ENCODE assay signal across 9 mouse cellular contexts in genomic region chr2:154427853-154428360, GRCm38 (mm10). TPM values are rescaled to one million over a fixed set of nuclear protein-coding genes. Genes with fewer than 3 reads are reported as not detected.
DNase-seq lines count a peak whose midpoint lies in the region; ATAC-seq and TF ChIP-seq lines count a peak whose summit lies in the region.
"Had no signal": no experiment of that assay in that cellular context is flagged by ENCODE, and none has a peak within 500 bp of the region (broad histone marks: within the 10 kb centered on the region; RNA-seq: fewer than 3 reads in every experiment).

No protein-coding gene starts in this region.

- WGBS in heart, embryonic 10.5 days, result 17% methylated on average over 17 of the region's 17 CpGs
- 13% methylated on average over 17 of the region's 17 CpGs for WGBS in intestine, postnatal 0 days
- WGBS in lung, adult 2 months, result 31% methylated on average over 17 of the region's 17 CpGs

- H3K27ac ChIP-seq in heart, embryonic 10.5 days, result peak overlapping the region; percentile 65
- no peak overlapping the region for H3K27ac ChIP-seq in intestine, postnatal 0 days (ENCODE audit: low read depth, low read length)
- peak overlapping the region; percentile 28; the same call in 1 of the 2 replicates for H3K27ac ChIP-seq in testis, adult 2 months (ENCODE audit: control insufficient read depth, insufficient read depth, low read depth, low read length)

- H3K27me3 ChIP-seq in heart, embryonic 10.5 days (ENCODE audit: insufficient read depth, poor library complexity, severe bottlenecking), result peaks cover 23% of the 10 kb centered on the region
- H3K27me3 ChIP-seq in intestine, postnatal 0 days (replicated peaks; ENCODE audit: control insufficient read depth, insufficient read depth, low read length), result no peaks in the 10 kb centered on the region
- no peaks in the 10 kb centered on the region for H3K27me3 ChIP-seq in testis, adult 2 months (ENCODE audit: control insufficient read depth, insufficient read depth, low read length)

- H3K9me3 ChIP-seq in heart, embryonic 10.5 days, result no peaks in the 10 kb centered on the region
- H3K9me3 ChIP-seq in intestine, postnatal 0 days (ENCODE audit: control insufficient read depth), result no peaks in the 10 kb centered on the region

- peaks cover 18% of the 10 kb centered on the region for H3K4me1 ChIP-seq in heart, embryonic 10.5 days
- H3K4me1 ChIP-seq in intestine, postnatal 0 days (replicated peaks; ENCODE audit: control insufficient read depth, insufficient read depth, low read length), result no peaks in the 10 kb centered on the region; the same call in 1 of the 2 replicates
- H3K4me1 ChIP-seq in lung, adult 2 months (ENCODE audit: control insufficient read depth, insufficient read depth, low read length), result peaks cover 3% of the 10 kb centered on the region
- H3K4me1 ChIP-seq in testis, adult 2 months (ENCODE audit: control insufficient read depth, insufficient read depth, low read length), result peaks cover 13% of the 10 kb centered on the region

- 0 out of 2 replicates have a peak overlapping the region, but pooled peaks have one; percentile 17 for H3K9ac ChIP-seq in intestine, postnatal 0 days (ENCODE audit: low read depth, low read length)

- TF ChIP-seq POLR2A in brain, embryonic 14.5 days (IDR thresholded peaks at IDR 0.05; ENCODE audit: borderline replicate concordance, extremely low read depth, insufficient read depth, insufficient read length, poor library complexity, severe bottlenecking), result no peak
- TF ChIP-seq POLR2A in lung, adult 2 months (IDR thresholded peaks at IDR 0.05; ENCODE audit: borderline replicate concordance, extremely low read depth, low read depth, low read length), result no peak
- no peak for TF ChIP-seq POLR2A in testis, adult 2 months (IDR thresholded peaks at IDR 0.05; ENCODE audit: control insufficient read depth, low read depth, low read length)

- peak; percentile 87 for ATAC-seq in intestine, postnatal 0 days
- ATAC-seq in frontal cortex, adult (ENCODE audit: low TSS enrichment), result no peak

- no peak for DNase-seq in heart, embryonic 10.5 days (ENCODE audit: low spot score)
- no peak for DNase-seq in heart, postnatal 36 days
- peak; percentile 62 for DNase-seq in brain, embryonic 14.5 days (ENCODE audit: low read depth)
- DNase-seq in lung, adult 2 months, result peak; percentile 83
- DNase-seq in spleen, postnatal 4 days (ENCODE audit: low spot score in 2 of 2), result no peak

- H3K4me2 ChIP-seq in intestine, postnatal 0 days (replicated peaks; ENCODE audit: low read depth), result peak overlapping the region; percentile 54

- H3K36me3 ChIP-seq in heart, embryonic 10.5 days, result no peaks in the 10 kb centered on the region
- H3K36me3 ChIP-seq in intestine, postnatal 0 days (ENCODE audit: control insufficient read depth, insufficient read depth), result no peaks in the 10 kb centered on the region
- no peaks in the 10 kb centered on the region for H3K36me3 ChIP-seq in testis, adult 2 months (ENCODE audit: control insufficient read depth, insufficient read depth, low read length)
- H3K36me3 ChIP-seq: G1E had no signal

- intact Hi-C loops in heart, postnatal 36 days (cut with DNase I), result no loop called here

- peak overlapping the region; percentile 27; the same call in 1 of the 2 replicates for H3K4me3 ChIP-seq in heart, embryonic 10.5 days
- H3K4me3 ChIP-seq in intestine, postnatal 0 days (ENCODE audit: low read depth, low read length), result 0 out of 2 replicates have a peak overlapping the region, but pooled peaks have one; percentile 12
- H3K4me3 ChIP-seq in lung, adult 2 months (replicated peaks; ENCODE audit: extremely low read depth, low read depth, low read length), result no peak overlapping the region
- peak overlapping the region; percentile 52 for H3K4me3 ChIP-seq in testis, adult 2 months (ENCODE audit: control insufficient read depth, low read depth, low read length)

- TF ChIP-seq CTCF in brain, embryonic 14.5 days (IDR thresholded peaks at IDR 0.05; ENCODE audit: borderline replicate concordance, extremely low read depth, insufficient read depth, insufficient read length), result no peak
- TF ChIP-seq CTCF in intestine, postnatal 0 days (IDR thresholded peaks at IDR 0.05; ENCODE audit: low read depth), result no peak
- TF ChIP-seq CTCF in lung, adult 2 months (IDR thresholded peaks at IDR 0.05; ENCODE audit: insufficient read depth, low read length), result no peak
- TF ChIP-seq CTCF in testis, adult 2 months (IDR thresholded peaks at IDR 0.05; ENCODE audit: control insufficient read depth, insufficient read depth, insufficient replicate concordance, low read depth, low read length), result no peak

RNA-seq across cellular contexts. Expression of gene Cbfa2t2, which starts 8.4 kb away (rescaled TPM):
- polyA plus RNA-seq in heart, embryonic 10.5 days (2016; fragmentation: Nextera tagmentation; extraction: Ambion mirVana), result 37.3 and 44.6 TPM in 2 replicates
- total RNA-seq in heart, postnatal 36 days (2021), result 10 to 100 TPM; 13.7 to 15.9 TPM
- 46.3 and 51.1 TPM in 2 replicates for polyA plus RNA-seq in brain, embryonic 14.5 days (2012; rRNA removed)
- 7.8 and 9.1 TPM in 2 replicates for polyA plus RNA-seq in intestine, postnatal 0 days (2015; fragmentation: Nextera tagmentation; extraction: Ambion mirVana)
- 8.8 and 12.7 TPM in 2 replicates for polyA plus RNA-seq in lung, adult 2 months (2012; rRNA removed)
- polyA plus RNA-seq in testis, adult 2 months (2012; rRNA removed), result 10.2 and 12.6 TPM in 2 replicates

RNA-seq across cellular contexts. Expression of gene Snta1, which starts 20.0 kb away (rescaled TPM):
- 28.1 and 42.0 TPM in 2 replicates for polyA plus RNA-seq in heart, embryonic 10.5 days (2016; fragmentation: Nextera tagmentation; extraction: Ambion mirVana)
- 10 to 100 TPM; 70.2 to 99.0 TPM for total RNA-seq in heart, postnatal 36 days (2021)
- polyA plus RNA-seq in brain, embryonic 14.5 days (2012; rRNA removed), result 9.9 and 11.6 TPM in 2 replicates
- 4.9 and 7.7 TPM in 2 replicates for polyA plus RNA-seq in intestine, postnatal 0 days (2015; fragmentation: Nextera tagmentation; extraction: Ambion mirVana)
- 22.5 and 24.1 TPM in 2 replicates for polyA plus RNA-seq in lung, adult 2 months (2012; rRNA removed)
- polyA plus RNA-seq in testis, adult 2 months (2012; rRNA removed), result 5.7 and 7.2 TPM in 2 replicates
- total RNA-seq: G1E had no signal
- polyA plus RNA-seq: G1E had no signal

RNA-seq across cellular contexts. Expression of gene Cdk5rap1, which starts 55.1 kb away (rescaled TPM):
- polyA plus RNA-seq in heart, embryonic 10.5 days (2016; fragmentation: Nextera tagmentation; extraction: Ambion mirVana), result 15.7 and 18.7 TPM in 2 replicates
- total RNA-seq in heart, postnatal 36 days (2021), result 10 to 100 TPM; 20.4 to 23.7 TPM
- 16.5 and 16.6 TPM in 2 replicates for polyA plus RNA-seq in brain, embryonic 14.5 days (2012; rRNA removed)
- polyA plus RNA-seq in intestine, postnatal 0 days (2015; fragmentation: Nextera tagmentation; extraction: Ambion mirVana), result 4.3 and 13.9 TPM in 2 replicates
- polyA plus RNA-seq in lung, adult 2 months (2012; rRNA removed), result 6.6 and 9.5 TPM in 2 replicates
- 3.1 and 5.0 TPM in 2 replicates for polyA plus RNA-seq in testis, adult 2 months (2012; rRNA removed)

Comparison
In these comparisons a context has a peak if more than half of its experiments do, and no peak if none do; other contexts are left out.
1. DNase-seq: peak in brain, embryonic 14.5 days (single experiment) and lung, adult 2 months (single experiment); none in heart, embryonic 10.5 days (single experiment), heart, postnatal 36 days (0 of 2) and spleen, postnatal 4 days (0 of 2).